Mouse (Mus musculus) liver, embryonic 14 days (tissue): ENCODE data around the gene Pdcd1. TPM values are rescaled to one million over a fixed set of nuclear protein-coding genes. Genes with fewer than 3 reads are reported as not detected.

Experiments used
- polyA plus RNA-seq: library from polyadenylated mRNA; depleted of rRNA; stranded (reverse); fragments of >200 nt; gene quantifications from 2 replicates; pipeline ENCODE4 v1.2.3, GENCODE M21; 2012; rRNA removed

Pdcd1 gene
- 0.03 TPM in 2 replicates for polyA plus RNA-seq

GRCm38 (mm10) chr1:94052373-94052772 is at the start of gene Pdcd1:
TSS of gene Pdcd1 (minus strand) at chr1:94052553.

GRCm38 (mm10) chr1:94020151-94020550 is 32.2 kb downstream of the Pdcd1 start, which contains the start of gene Neu4:
TSS of gene Neu4 (plus strand) at chr1:94020451.

GRCm38 (mm10) chr1:93990209-93990608 is 62.1 kb downstream of the Pdcd1 start, which contains the start of gene Gal3st2c:
TSS of gene Gal3st2c (plus strand) at chr1:93990509.

Other genes starting within 250 kb of the Pdcd1 start
- gene Ing5, start 248.6 kb downstream of the Pdcd1 start, polyA plus RNA-seq, result 7.1 and 8.0 TPM in 2 replicates
- gene D2hgdh, start 227.6 kb downstream of the Pdcd1 start, polyA plus RNA-seq, result 6.1 and 6.5 TPM in 2 replicates
- gene Gal3st2, start 191.2 kb downstream of the Pdcd1 start, polyA plus RNA-seq, result 0.01 and 0.03 TPM in 2 replicates
- not detected in 2 replicates for gene Gal3st2b, start 134.2 kb downstream of the Pdcd1 start, polyA plus RNA-seq
- not detected in 2 replicates for gene Gal3st2c, start 62.0 kb downstream of the Pdcd1 start, polyA plus RNA-seq
- not detected in 2 replicates for gene Neu4, start 32.1 kb downstream of the Pdcd1 start, polyA plus RNA-seq